Mouse (Mus musculus): ENCODE measurements around the gene Aldh9a1. TPM values are rescaled to one million over a fixed set of nuclear protein-coding genes. Genes with fewer than 3 reads are reported as not detected.

The Aldh9a1 gene
- 62.6 and 63.4 TPM in 2 replicates for polyA plus RNA-seq (2015; fragmentation: Nextera tagmentation; extraction: Ambion mirVana)

DNA sequence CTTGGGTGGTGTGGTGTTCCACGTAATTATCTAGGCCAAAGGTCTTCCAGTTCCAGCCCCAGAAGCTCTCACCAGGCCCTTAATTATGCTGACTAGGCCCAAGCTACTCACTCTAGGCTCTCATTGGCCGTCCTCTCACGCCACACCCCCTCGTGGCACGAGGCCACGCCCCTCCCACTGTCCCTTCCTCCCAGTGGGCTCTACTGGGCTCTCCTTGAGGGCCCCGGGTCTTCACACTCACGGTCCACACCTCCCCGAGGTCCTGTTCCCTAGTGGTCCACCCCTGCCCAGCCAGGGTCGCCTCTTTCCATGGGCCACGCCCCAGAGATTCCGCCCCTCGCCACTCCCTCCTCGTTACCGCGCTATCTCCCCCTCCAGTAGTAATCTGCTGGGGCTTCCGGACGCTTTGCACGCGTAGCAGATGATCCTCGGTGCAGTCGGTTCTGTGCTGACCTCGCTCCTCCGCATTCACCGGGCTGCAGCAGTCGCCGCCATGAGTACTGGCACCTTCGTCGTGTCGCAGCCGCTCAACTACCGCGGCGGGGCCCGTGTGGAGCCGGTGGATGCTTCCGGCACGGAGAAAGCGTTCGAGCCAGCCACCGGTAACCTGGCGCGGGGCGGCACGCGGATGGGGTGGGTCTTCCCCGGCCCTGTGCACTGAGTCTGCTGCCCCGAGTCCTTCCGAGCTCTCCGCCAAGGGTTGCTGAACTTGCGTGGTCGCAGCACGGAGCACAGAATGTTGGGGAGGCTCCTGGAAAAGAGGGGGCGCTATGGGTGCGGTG lies at the start of gene Aldh9a1:
TSS of gene Aldh9a1 (plus strand) at position 177 of the 782 bp plus-strand sequence.
- Histone ChIP-seq H3K9ac (replicated peaks; ENCODE audit: low read length) (peak within 1 kb of the TSS; percentile 66), H3K27ac (ENCODE audit: low read length) (peak within 1 kb of the TSS; percentile 62), H3K9me3 (ENCODE audit: low read length) (no peaks in the 10 kb centered on the region), H3K4me1 (ENCODE audit: insufficient read depth, low read length) (no peaks in the 10 kb centered on the region), H3K36me3 (ENCODE audit: insufficient read depth, low read length) (peaks cover 5% of the 10 kb centered on the region; the same call in 1 of the 2 replicates), H3K27me3 (ENCODE audit: insufficient read depth, low read length) (no peaks in the 10 kb centered on the region), H3K4me2 (replicated peaks; ENCODE audit: low read depth, low read length) (peak within 1 kb of the TSS; percentile 61), H3K4me3 (ENCODE audit: low read length) (peak within 1 kb of the TSS; percentile 61)
- peak; percentile 99 for ATAC-seq (ENCODE audit: low FRiP score, low TSS enrichment)
- WGBS, result under 1% methylated on average over 55 of the region's 55 CpGs

DNA sequence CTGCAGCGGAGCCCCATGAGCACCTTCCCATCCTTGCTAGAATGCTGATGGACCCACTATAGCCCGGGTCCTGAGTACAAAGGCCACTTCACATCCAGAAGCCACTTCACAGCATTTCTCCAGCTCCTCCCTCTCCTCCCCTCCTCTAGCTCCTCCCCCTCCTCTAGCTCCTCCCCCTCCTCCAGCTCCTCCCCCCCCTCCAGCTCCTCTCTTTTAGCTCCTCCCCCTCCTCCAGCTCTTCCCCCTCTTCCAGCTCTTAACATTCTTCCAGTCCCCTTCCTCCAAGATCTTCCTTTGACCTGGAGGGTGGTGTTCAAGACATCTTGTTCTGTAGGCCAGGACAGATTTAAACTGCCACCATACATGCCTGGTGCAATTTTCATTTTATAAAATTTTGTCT lies 49.7 kb upstream of the Aldh9a1 start:
- no peaks in the 10 kb centered on the region for H3K27me3 ChIP-seq (ENCODE audit: insufficient read depth, low read length)
- no peak overlapping the region for H3K27ac ChIP-seq (ENCODE audit: low read length)
- WGBS, result 74% methylated on average over 2 of the region's 2 CpGs
- H3K9me3 ChIP-seq (ENCODE audit: low read length), result no peaks in the 10 kb centered on the region
- no peak overlapping the region for H3K9ac ChIP-seq (replicated peaks; ENCODE audit: low read length)
- ATAC-seq (ENCODE audit: low FRiP score, low TSS enrichment), result no peak
- H3K4me1 ChIP-seq (ENCODE audit: insufficient read depth, low read length), result no peaks in the 10 kb centered on the region
- H3K4me2 ChIP-seq (replicated peaks; ENCODE audit: low read depth, low read length), result no peak overlapping the region
- H3K36me3 ChIP-seq (ENCODE audit: insufficient read depth, low read length), result no peaks in the 10 kb centered on the region
- H3K4me3 ChIP-seq (ENCODE audit: low read length), result no peak overlapping the region

DNA sequence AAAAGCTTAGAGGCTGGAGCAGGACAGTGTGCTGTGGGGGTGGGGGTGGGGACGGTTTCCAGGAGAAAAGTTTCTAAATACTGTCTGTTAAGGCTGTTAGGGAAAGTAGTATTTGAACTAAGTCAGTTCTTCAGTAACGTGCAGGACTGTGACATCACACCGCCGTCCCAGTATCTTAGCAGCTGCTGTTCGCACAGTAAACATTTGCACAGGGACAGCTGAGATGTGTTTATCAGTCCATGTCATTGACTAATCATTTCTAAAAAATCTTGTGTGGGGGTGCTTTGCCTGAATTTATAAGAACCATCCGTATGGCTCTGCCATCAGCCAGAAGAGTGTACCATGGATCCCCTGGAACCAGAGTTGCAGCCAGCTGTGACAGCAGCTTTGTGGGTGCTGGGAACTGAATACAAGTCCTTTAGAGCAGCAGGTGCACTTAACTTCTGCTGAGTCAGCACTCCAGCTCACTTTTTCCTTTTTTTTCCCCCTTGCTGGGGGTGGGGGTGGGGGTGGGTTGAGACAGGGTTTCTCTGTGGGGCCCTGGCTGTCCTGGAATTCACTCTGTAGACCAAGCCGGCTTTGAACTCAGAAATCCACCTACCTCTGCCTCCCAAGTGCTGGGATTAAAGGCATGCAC lies 44.2 kb upstream of the Aldh9a1 start:
- WGBS, result 71% methylated on average over 7 of the region's 7 CpGs
- peaks cover 8% of the 10 kb centered on the region for H3K4me1 ChIP-seq (ENCODE audit: insufficient read depth, low read length)
- no peak for ATAC-seq (ENCODE audit: low FRiP score, low TSS enrichment)

DNA sequence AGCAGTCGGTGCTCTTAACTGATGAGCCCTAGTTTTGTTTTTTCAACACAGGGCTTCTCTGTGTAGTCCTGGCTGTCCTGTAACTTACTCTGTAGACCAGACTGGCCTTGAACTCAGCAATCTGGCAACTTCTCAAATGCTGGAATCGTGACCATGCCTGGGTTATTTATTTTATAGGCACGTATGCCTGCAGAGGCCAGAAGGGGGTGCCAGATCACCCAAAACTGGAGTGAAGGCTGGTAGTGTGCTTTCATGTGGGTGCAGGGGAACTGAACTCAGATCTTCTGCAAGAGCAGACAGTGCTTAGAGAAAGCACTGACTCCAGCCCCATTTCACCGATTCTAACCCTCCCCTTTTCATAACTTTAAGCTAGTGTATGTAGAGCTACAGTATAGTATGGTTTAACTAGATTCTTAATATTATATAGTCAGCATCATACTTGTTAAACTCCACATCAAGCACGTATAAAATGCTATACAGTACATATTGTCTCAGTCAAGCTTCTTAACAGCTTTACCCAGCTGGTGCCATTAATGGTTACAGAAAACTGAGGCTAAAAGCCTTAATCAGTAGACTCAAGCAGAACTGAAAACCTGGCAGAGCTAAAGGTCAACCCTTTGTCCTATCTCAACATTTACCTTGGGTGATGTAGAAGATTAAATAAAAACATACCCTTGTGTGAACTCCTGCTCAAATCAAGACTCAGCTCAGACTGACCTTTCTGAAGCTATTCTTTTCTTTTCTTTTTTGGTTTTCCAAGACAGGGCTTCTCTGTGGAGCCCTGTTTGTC lies 43.1 kb upstream of the Aldh9a1 start:
- H3K4me2 ChIP-seq (replicated peaks; ENCODE audit: low read depth, low read length), result no peak overlapping the region
- no peak overlapping the region for H3K27ac ChIP-seq (ENCODE audit: low read length)
- H3K9me3 ChIP-seq (ENCODE audit: low read length), result no peaks in the 10 kb centered on the region
- no peak overlapping the region for H3K4me3 ChIP-seq (ENCODE audit: low read length)
- no peaks in the 10 kb centered on the region for H3K36me3 ChIP-seq (ENCODE audit: insufficient read depth, low read length)
- H3K27me3 ChIP-seq (ENCODE audit: insufficient read depth, low read length), result no peaks in the 10 kb centered on the region
- 65% methylated on average over 5 of the region's 5 CpGs for WGBS
- no peak for ATAC-seq (ENCODE audit: low FRiP score, low TSS enrichment)
- H3K4me1 ChIP-seq (ENCODE audit: insufficient read depth, low read length), result peaks cover 8% of the 10 kb centered on the region
- H3K9ac ChIP-seq (replicated peaks; ENCODE audit: low read length), result no peak overlapping the region

More for the DNA sequence above, 44.2 kb upstream of the Aldh9a1 start:
- Histone ChIP-seq H3K9ac (replicated peaks; ENCODE audit: low read length) (no peak overlapping the region), H3K27ac (ENCODE audit: low read length) (no peak overlapping the region), H3K36me3 (ENCODE audit: insufficient read depth, low read length) (no peaks in the 10 kb centered on the region), H3K27me3 (ENCODE audit: insufficient read depth, low read length) (no peaks in the 10 kb centered on the region), H3K4me2 (replicated peaks; ENCODE audit: low read depth, low read length) (no peak overlapping the region), H3K4me3 (ENCODE audit: low read length) (no peak overlapping the region), H3K9me3 (ENCODE audit: low read length) (no peaks in the 10 kb centered on the region)

DNA sequence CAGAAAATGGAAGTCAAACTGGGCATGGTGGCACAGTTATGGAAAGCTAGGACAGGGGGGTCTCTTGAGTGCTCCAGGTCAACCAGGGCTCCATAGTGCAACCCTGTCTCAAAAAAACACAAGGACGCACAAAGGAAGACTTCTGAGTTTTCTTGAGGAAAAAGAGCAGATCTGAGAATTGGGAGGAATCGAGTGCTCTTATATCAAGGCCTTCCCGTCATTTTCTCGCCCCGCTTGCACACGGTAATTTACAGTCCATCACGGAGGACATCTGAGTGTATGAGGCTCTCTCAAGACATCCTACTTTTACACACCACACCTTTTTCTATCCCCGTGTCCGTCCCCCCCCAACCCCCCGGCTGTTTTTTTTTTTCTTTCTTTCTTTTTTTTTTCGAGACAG lies 42.1 kb upstream of the Aldh9a1 start:
- H3K36me3 ChIP-seq (ENCODE audit: insufficient read depth, low read length), result no peaks in the 10 kb centered on the region
- no peak for ATAC-seq (ENCODE audit: low FRiP score, low TSS enrichment)
- H3K9me3 ChIP-seq (ENCODE audit: low read length), result no peaks in the 10 kb centered on the region
- H3K9ac ChIP-seq (replicated peaks; ENCODE audit: low read length), result peak overlapping the region; percentile 99
- H3K4me2 ChIP-seq (replicated peaks; ENCODE audit: low read depth, low read length), result peak overlapping the region; percentile 82
- WGBS, result 61% methylated on average over 11 of the region's 11 CpGs
- H3K27me3 ChIP-seq (ENCODE audit: insufficient read depth, low read length), result no peaks in the 10 kb centered on the region
- H3K4me1 ChIP-seq (ENCODE audit: insufficient read depth, low read length), result peaks cover 8% of the 10 kb centered on the region
- H3K27ac ChIP-seq (ENCODE audit: low read length), result no peak overlapping the region; the same call in 1 of the 2 replicates
- peak overlapping the region; percentile 94 for H3K4me3 ChIP-seq (ENCODE audit: low read length)

DNA sequence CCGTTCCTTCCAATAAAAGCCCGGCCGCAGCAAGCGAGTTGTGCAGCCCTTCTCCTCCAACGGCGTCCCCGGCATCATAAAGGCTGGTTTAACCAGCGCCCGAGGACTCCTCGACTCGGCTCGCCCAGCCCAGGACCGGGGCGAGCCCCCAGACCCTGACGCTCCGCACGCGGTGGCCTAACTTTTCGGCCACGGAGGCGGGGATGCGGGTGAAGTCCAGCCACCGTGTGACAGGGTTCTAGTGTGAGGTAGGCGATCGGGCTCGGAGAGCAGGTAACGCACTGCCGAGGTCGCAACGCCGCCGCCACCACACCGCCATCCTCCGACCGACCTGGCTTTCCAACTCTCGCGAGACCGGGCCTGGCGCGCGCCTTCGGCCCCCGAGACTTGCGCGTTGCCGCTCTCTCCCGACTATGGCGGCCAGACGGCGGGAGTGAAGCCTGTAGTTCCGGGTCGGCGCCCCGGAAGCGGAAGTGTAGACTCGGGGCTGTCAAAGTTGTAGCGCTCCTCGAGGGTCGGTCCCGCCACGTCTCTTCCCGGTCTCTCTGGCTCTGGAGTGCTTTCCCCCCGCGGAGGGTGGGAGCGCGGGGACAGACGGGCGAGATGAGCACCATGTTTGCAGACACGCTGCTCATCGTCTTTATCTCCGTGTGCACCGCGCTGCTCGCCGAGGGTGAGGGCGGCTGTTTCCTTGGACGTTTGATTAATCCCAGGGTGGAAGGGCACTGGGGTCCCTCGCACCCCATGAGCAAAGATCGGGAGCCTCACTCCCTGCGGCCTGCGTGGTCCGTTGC lies 41.3 kb upstream of the Aldh9a1 start, which contains the start of gene Tmco1:
TSS of gene Tmco1 (plus strand) at position 118 of the 794 bp plus-strand sequence.
- Histone ChIP-seq H3K27me3 (ENCODE audit: insufficient read depth, low read length) (no peaks in the 10 kb centered on the region), H3K27ac (ENCODE audit: low read length) (peak within 1 kb of the TSS; percentile 96), H3K9ac (replicated peaks; ENCODE audit: low read length) (peak within 1 kb of the TSS; percentile 99), H3K36me3 (ENCODE audit: insufficient read depth, low read length) (no peaks in the 10 kb centered on the region), H3K4me2 (replicated peaks; ENCODE audit: low read depth, low read length) (peak within 1 kb of the TSS; percentile 82), H3K4me3 (ENCODE audit: low read length) (peak within 1 kb of the TSS; percentile 94), H3K9me3 (ENCODE audit: low read length) (no peaks in the 10 kb centered on the region), H3K4me1 (ENCODE audit: insufficient read depth, low read length) (peaks cover 8% of the 10 kb centered on the region)
- under 1% methylated on average over 78 of the region's 82 CpGs for WGBS
- ATAC-seq (ENCODE audit: low FRiP score, low TSS enrichment), result peak; percentile 97

DNA sequence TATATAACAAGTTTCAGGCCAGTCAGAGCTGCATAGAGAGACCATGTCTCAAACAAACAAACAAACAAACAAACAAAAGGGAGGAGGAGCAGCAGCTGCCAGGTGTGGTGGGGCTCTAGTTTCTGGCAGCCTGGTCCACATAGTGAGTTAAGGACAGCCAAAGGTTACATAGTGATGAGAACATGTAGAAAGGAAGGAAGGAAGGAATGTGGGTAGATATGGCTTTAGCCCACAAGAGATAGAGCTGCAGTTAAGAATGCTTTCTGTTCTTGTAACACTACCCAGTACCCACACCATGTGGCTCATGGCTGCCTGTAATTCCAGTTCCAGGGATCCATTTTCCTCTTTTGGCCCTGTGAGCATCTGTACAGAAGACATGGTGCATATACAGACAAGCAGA lies 37.4 kb upstream of the Aldh9a1 start:
- H3K27me3 ChIP-seq (ENCODE audit: insufficient read depth, low read length), result no peaks in the 10 kb centered on the region
- H3K4me1 ChIP-seq (ENCODE audit: insufficient read depth, low read length), result peaks cover 8% of the 10 kb centered on the region
- no peak for ATAC-seq (ENCODE audit: low FRiP score, low TSS enrichment)
- H3K36me3 ChIP-seq (ENCODE audit: insufficient read depth, low read length), result 0 out of 2 replicates have a peak, but pooled peaks cover 9% of the 10 kb centered on the region
- H3K9ac ChIP-seq (replicated peaks; ENCODE audit: low read length), result no peak overlapping the region
- H3K27ac ChIP-seq (ENCODE audit: low read length), result no peak overlapping the region
- H3K9me3 ChIP-seq (ENCODE audit: low read length), result no peaks in the 10 kb centered on the region
- H3K4me3 ChIP-seq (ENCODE audit: low read length), result no peak overlapping the region
- no peak overlapping the region for H3K4me2 ChIP-seq (replicated peaks; ENCODE audit: low read depth, low read length)

DNA sequence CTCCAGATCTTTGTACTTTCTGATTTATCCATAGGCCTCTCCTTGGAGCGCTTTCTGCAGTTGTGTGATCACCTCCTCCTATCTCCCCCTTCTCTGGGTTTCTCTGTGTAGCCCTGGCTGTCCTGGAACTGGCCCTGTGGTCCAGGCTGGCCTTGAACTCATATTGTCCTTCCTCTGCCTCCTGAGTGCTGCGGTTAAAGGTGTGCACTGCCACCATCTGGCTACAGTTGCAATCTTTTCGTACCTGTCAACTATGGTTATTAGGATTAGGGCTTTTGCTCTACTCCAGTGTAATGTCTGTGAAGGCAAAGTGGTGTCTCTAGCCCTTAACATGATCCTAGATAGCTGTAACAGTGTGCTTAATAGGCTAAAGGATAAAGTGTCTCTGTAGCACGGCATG lies 36.6 kb upstream of the Aldh9a1 start:
- Histone ChIP-seq H3K9ac (replicated peaks; ENCODE audit: low read length) (no peak overlapping the region), H3K4me1 (ENCODE audit: insufficient read depth, low read length) (peaks cover 5% of the 10 kb centered on the region), H3K4me3 (ENCODE audit: low read length) (no peak overlapping the region), H3K27ac (ENCODE audit: low read length) (no peak overlapping the region), H3K36me3 (ENCODE audit: insufficient read depth, low read length) (peaks cover 12% of the 10 kb centered on the region; the same call in 1 of the 2 replicates), H3K9me3 (ENCODE audit: low read length) (no peaks in the 10 kb centered on the region), H3K27me3 (ENCODE audit: insufficient read depth, low read length) (no peaks in the 10 kb centered on the region), H3K4me2 (replicated peaks; ENCODE audit: low read depth, low read length) (no peak overlapping the region)
- WGBS, result 89% methylated on average over 4 of the region's 4 CpGs
- ATAC-seq (ENCODE audit: low FRiP score, low TSS enrichment), result no peak

DNA sequence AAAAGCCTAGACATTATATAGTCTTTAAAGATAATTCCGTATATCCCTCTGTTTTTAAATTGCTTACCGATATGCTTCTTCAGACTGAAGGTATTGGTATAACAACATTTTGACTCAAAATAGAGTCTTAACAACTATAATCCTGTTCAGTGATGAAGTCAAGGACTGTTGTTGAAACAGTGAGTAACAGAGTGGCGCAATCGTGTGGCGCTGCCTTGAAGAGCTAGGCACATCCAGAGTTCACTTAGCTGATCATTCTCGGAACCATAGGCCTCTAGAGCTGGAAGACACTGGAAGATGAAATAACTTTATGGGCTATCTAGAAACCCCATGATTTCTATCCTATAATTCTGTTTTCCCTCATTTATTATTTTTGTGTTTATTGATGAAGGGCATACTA lies 28.1 kb upstream of the Aldh9a1 start:
- Histone ChIP-seq H3K9ac (replicated peaks; ENCODE audit: low read length) (no peak overlapping the region), H3K27ac (ENCODE audit: low read length) (no peak overlapping the region), H3K36me3 (ENCODE audit: insufficient read depth, low read length) (peaks cover 50% of the 10 kb centered on the region), H3K9me3 (ENCODE audit: low read length) (no peaks in the 10 kb centered on the region), H3K4me1 (ENCODE audit: insufficient read depth, low read length) (no peaks in the 10 kb centered on the region), H3K4me3 (ENCODE audit: low read length) (no peak overlapping the region), H3K27me3 (ENCODE audit: insufficient read depth, low read length) (no peaks in the 10 kb centered on the region), H3K4me2 (replicated peaks; ENCODE audit: low read depth, low read length) (no peak overlapping the region)
- ATAC-seq (ENCODE audit: low FRiP score, low TSS enrichment), result no peak
- WGBS, result 98% methylated on average over 6 of the region's 6 CpGs

All from kidney, embryonic 16.5 days (tissue).